Mouse (Mus musculus) frontal cortex, postnatal 36 days (tissue): ENCODE results near the gene Mylk3.

Experiments
- DNase-seq, 2 experiments: peaks; one replicate each; pipeline ENCODE4 v3.0.0; 2022; ENCODE audit warnings: low spot score in 2 of 2

Mylk3 gene

DNA sequence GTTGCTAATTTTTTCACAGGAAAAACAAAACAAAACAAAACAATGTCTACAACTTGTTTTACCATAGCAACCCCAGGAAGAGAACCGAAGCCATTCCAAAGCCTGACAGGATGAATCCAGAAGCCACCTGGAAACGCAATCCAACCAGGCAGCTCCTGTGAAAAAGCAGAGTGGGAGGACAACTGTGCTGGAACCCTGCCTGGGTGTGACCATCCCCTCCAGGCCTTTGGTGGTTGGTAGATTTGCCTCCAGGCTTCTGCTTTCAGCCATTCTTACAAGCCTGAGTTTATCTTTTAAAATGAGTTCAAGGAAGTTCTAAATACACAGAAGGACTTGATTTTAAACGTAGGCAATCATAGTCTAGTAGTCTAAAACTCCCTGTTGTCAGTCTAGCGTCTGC, 4.2 kb downstream of the Mylk3 start:
- DNase-seq, result peak; percentile 24 to 25

DNA sequence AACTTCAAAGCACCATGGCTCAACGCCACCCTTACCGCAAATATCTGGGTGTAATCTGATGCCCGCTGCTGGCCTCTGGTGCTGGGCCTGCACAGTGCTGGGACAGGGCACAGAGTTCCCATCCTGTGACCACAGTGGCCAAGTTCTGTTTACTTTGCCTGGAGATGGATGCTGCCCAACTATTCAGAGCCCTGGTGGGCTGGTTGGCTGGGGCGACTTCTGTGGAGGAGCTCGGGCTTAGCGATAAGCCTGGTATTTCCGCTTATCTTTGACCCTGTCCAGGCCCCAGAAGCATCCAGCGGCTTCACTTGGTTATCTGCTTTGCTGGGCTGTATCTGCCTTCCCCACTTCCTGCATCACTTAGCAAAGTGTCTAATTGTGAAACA, 5.3 kb downstream of the Mylk3 start:
- DNase-seq, result no peak

DNA sequence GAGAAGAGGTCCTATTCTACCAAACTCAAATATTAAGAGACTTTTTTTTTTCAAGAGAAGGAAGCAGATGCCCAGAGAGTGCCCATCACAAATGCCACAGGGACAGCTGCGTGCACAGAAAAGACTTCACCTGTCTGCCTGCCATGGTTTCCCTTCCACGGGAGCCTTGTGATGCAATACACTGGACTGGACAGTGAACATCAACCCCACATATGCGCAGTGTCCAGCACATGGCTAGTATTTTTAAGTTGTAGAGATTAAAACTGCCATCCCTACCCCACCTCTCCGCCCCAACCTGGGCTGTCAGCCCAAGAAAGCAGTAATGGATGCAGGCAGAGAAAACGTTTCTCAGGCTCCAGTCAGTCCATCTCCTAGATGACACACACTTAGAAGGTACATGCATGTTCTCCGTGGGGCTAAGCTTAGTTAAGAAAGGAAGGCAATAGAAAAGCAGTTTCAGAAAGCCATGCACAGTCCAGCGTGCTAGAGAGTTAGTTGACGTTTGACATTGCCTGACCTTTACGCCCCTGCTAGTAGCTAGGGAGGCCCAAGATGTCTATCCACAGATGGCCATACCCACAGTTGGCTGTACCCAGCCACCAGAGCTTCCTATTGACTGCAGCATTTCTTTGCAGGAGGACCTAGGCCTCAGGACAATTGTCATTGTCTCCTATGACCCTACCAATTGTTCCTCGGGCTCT, 5.9 kb downstream of the Mylk3 start:
- no peak for DNase-seq

DNA sequence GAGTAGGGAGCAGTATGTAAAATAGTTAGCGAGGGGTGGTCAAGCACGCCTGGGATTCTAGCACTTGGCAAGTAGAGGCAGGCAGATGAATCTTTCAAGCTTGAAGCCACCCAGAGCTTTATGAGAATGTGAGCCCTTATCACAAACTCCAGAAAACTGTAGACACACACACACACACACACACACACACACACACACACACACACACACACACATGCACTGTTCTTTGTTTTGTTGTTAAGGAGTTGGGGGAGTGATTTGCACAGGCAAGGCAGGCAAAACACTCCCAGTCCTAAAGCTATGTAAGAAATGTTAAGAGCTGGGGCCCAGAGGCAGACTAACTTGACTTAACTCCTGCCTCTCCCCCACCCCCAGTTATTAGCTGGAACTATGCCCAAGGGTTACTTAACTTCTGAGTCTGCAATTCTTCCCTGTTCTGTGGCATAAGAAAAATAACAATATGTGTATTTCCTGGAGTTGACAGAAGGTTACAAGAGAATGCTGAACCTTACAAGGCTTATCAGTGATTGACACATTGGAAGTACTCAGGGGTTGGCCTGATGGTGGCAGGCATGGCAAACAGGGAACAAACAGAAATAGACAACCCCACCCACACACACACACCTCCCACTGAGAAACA, 6.9 kb downstream of the Mylk3 start:
- DNase-seq, result peak in 1 of 2 experiments; percentile 8

DNA sequence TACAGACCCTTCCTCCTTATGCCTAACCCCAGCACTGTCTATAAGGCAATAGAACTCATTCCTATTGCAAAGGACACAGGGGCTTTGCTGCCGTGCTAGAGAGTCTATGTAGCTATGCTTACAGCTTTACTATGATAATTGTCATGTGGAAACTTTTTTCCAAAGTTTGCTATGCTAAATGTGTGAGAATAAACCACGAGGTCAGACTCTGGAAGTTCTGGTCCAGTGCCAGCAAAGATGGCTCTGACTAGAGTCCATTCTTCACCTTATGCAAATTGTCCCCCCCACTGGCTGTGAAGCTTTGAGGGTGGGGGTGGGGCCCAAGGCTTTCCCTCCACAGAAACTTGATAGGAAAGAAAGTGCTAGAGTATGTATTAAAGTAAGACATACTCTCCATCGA, 9.6 kb downstream of the Mylk3 start:
- no peak for DNase-seq

DNA sequence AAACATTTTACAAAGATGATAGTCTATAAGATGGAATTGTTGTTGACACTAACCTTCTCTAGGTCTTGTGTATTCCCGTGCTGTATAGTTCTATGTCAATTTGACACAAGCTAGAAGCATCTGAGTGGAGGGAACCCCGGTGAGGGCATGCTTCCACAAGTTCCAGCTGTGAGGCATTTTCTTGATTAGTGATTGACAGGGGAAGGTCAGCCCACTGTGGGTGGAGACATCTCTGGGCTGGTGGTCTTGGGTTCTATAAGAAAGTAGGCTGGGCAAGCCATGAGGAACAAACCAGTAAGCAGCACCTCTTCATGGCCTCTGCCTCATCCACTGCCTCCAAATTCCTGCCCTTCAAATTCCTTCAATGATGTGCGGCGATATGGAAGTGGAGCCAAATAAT, 11.9 kb downstream of the Mylk3 start:
- no peak for DNase-seq

DNA sequence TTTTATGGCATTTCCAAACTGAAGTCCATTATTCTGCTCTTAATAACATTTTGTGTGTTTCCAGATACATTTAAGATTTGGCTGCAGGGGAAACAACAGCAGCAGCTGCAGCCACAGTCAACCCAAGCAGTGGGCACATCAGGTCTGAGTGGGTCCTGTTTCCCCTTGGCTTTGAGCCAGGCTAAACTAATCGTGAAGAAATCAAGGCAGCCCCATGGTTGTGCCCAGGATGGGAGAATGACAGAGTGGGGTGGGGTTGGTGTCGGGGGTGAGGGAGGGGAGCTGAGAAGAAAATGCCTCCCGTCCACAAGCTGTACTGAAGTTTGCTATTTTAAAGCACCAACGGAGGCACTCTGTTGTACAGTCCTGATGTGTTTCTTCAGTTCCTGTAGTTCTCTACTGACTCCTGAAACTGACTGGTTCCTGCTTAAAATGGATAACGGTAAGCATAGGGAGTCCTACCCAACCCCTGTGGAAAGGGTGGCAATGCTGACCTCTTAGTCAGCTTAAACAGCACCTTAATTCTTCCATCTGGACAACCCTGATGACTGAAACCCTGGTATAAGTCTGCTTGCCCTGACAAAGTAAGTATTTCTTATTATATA, 12.6 kb downstream of the Mylk3 start:
- no peak for DNase-seq

DNA sequence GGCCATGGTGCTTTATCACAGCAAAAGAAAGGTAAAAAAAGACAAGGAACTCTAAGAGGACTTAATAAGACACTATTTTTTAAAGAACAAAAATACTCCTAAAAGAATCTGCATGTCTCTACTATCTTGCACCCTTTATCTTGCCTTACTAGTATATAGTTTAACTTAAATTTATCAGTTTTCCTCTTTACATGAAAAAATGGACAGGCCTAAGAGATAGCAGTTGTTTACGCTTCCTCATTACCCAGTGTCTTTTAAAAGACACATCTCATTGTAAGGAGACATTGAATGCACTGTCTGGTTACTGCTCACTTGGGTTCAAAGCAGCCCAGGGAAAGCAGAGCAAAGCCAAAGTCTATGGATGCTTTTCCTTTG, 13.7 kb downstream of the Mylk3 start:
- no peak for DNase-seq

DNA sequence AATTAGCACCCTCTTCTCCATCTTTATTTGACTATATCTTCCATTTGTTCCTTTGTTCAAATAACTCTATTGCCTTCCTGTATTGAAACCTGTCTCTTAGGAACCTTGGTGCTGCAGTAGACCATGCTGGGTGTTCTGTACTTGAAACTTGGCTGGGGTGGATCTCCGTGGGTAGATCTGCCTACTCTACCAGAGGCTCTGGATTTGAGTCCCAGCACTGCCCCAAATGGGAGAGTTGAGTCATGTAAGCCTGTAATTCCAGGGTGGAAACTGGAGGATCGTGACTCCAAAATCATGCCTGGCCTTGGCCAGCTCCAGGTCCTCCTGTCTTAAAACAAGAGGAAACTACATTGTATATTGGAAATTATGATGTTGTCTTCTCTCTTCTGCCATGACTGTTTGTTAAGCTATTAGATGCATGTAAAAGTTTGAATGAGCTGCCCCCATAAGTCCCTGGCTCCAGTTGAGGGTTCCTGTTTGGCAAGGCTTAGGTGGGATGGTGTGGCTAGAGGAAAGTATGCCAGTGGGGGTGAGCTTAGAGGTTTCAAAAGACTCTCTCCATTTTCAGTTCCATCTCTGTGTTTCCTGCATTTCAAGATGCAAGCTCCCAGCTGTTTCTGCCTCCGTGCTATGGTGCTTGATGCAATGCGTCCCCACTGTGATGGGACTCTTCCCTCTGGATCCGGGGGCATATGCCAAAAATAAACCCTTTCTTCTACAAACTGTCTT, 14.2 kb downstream of the Mylk3 start:
- DNase-seq, result no peak

DNA sequence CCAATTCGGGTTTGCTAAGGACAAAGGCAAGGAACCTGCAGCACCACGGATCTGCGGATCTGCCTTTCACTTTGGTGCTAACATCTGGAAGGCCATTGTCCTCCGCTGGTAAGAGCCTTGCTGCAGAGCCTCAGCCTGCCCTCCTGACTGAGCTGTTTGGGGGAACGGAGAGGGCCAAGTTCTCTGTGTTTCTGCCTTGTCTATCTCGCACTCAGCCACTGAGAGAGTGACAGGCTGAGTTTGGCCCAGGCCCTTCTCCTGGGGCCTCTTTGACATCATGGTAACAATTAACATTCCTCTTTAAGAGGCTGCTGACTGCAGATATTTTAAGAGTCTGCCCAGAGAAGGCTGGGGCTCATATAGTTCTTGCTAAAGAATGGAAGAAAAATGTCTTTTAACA, 21.0 kb downstream of the Mylk3 start:
- DNase-seq, result no peak

DNA sequence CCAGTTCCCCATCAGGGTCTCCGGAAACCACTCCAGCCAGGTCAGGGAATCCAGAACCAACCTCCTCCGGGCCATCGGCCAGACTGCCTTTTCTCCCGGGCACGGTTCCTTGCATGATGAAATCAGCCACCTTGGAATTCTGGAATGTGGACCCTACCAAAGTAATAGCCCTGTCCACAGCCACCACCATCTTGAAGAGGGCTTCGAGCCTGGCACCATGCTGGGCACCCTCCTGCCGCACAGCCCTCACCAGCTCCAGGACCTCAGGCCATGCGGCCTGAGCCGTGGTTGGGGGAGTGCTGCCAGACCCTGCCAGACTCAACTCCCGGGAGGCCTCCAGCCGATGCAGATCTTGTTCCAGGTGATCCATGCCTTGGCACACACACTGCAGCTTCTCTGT, 21.5 kb downstream of the Mylk3 start:
- no peak for DNase-seq

DNA sequence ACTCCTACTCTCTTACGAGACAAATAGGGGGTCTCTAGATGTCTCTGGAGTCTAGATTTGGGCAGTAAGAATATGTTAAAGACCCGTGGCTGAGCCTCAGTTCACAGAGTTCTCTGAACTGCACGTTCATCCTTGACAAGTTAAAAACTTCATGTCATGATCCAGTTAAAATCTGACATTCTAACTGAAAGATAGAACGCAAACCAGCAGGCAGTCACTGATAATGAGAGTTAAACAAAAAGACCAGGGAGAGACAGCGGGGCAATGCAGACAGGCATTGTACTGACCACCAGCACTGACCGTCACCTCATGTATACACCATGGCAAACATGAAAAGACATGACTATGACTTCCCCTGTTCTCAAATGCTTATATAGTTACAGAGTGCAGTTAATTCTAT, 22.7 kb downstream of the Mylk3 start:
- no peak for DNase-seq

DNA sequence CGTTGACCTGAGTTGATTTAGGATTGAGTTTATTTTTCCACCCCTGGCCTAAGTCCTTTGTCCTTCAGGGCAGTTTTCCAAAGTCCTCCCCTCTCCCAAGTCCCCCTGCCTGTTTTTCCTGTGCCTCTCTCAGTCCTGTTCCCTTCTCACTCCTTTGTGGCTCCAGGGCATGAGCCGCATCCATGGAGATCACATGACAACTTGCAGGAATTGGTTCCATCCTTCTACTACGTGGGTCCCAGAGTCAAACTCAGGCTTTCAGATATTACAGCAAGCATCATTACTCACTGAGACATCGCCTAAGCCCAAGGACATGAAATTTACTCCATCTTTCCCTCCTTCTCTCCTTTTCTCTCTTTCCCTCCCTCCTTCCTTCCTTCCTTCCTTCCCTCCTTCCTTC, 23.9 kb downstream of the Mylk3 start:
- no peak for DNase-seq

DNA sequence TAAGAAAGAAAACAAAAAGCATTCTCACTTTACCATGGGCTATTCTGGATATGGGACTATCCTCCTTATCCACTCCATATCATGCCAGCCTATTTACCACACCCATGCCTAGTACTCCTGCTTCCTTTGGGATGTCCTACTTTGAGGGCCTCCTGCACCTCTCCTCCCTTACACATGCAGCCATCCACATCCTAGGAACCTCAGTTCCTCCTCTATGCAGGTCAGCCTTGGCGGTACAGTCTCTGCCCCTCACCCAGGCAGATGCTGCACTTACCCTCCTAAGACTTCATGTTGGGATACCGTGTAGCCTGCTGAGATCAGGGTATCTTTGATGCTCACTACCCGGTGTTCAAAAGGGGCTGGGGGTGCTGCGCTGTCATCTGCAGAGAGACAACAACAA, 32.9 kb downstream of the Mylk3 start:
- DNase-seq, result no peak

DNA sequence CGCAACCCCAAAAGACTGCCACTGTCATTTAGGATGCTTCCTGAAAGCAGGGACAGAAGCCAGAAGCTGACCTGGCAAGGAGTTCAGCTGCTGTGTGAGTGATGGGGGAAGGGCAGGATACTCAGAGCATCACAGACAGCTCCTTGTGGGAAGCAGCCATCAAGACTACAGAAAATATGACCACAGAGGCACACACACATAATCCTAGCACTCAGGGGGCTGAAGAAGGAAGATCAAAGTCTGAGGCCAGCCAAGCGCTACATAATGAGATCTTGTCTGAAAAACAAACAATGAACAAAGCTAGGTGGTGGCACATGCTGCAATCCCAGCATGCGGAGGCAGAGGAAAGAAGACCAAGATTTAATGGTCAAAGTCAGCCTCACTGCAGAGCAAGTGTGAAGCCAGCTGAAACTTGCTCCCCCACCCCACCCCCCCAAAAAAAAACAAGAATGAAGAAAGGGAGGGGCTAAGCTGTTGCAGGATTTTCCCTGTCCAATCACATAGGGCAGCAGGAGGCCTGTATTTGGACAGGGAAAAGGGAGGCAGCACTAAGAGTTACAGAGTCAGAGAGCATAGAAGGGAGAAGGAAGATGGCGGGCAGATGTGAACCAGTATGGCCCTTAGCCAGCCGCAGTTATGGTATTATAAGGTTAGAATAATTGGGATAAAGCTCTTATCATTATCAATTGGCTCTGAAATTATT, 46.1 kb downstream of the Mylk3 start:
- DNase-seq, result no peak

DNA sequence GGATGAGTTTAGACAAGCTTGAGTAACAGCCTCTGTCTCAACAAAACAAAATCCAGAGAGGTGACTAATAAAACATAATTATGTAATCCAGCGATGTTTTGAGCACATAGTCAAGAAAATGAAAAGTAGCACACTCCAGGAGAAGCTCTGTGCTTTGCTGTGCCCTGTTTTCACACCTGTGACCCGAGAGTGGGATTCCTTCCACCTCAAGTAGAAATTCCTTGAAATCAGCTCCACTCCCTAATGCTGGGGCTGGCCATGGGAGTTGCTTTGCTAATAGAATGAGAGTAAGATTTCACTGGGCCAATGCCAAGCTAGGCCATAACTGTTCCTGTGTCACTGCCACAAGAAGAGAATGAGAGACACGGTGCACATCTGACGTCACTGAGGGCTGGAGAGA, 48.5 kb downstream of the Mylk3 start:
- DNase-seq, result no peak

DNA sequence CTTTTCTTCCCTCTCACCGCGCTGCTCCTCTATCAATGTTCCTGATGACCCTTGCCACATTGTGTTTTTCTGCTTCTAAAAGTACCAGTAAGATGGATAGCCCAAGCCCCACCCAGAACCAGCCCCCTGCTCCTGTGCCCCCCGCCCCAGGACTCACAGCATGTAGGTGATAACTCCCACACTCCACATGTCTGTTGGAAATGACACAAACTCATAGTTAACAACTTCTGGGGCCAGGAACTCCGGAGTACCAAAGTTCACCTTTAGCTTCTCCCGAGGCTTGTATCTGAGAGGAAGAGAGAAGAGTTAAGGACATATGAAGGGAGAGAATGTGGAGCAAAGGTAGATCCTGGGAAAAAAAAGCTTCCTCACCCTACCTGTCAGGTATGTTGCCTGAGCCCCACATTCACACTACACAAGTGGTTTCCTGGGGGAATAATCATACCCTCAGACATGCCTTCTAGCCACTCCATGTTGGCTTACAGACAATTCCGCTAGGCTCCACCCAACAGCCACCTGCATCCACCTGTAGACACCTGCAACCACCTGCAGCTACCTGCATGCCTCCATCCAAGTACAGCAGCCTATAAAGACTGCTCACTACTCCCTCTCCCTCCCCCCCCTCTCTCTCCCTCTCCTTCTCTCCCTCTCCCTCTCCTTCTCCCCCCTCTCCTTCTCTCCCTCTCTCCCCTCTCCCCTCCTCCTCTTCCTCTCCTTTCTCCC, 49.8 kb downstream of the Mylk3 start:
- no peak for DNase-seq

DNA sequence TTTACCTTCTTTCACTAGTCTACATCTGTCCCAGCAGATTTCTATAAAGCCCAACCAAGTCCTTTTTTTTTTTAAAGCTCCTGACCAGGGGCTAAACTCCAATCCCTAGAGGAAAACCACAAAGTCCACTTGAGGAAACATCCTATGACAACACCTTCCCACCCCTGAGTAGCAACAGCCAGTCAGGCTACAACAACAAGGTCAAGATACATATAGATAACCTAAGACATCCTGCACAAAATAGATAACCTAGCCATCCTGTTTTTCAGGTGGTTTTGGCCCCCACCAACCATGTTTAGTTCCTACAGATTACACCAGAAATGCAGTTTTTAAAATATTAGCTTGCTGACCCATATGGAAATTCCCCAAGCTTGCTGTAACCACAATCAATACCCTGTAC, 51.0 kb downstream of the Mylk3 start:
- DNase-seq, result no peak

DNA sequence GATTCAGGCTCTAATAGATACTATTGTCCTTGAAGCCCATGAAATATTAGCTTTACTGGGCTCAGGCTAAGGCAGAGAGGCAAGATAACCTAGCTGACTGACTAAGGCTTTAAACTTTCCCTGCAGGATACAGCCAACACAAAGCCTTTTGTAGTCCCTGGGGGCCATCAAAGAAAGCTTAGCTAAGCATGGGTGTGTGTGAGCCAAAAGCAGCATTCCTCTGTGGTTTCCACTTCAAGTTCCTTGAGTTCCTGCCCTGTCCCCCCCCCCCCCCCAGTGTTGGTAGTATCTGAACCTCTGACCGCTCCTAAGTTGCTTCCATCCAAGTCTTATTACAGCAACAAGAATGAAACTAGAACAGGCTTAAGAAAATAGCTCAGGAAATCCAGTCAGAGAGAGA, 56.6 kb downstream of the Mylk3 start:
- no peak for DNase-seq

DNA sequence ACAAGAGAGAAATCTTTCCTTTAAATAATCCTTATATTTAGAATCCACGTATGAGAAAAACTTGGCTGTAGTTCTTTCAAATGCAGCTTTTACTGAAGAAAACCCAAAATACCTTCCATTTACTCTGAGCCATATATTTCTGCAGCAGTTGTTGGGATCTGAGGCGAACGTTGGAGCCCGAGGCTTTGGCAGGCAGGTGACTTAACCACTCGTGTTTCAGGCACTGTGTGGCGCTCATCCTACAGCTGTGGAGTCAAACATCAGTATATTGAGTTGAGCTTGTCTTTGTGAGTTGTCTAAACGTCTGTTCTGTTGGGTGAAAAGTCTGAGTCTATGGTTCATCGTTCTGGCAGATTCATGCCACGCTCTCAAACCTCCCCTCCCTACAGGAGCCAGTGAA, 59.1 kb downstream of the Mylk3 start:
- DNase-seq, result no peak

DNA sequence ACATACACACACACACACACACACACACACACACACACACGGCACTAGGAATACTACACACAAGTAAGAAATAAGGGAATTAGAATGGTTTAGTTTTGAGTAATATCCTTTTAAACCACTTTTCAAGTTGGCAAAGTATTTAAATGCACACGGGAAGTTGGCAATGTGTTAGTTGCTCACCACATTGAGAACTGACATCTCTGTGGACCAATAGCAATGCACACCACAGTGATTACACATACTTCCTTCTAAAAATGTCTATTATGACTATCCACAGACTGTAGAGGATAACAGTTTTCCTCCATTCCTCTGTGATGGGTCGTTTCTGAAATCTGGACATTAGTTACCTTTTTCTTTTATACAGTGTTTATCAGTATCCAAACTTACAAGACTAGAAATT, 63.1 kb downstream of the Mylk3 start:
- no peak for DNase-seq

DNA sequence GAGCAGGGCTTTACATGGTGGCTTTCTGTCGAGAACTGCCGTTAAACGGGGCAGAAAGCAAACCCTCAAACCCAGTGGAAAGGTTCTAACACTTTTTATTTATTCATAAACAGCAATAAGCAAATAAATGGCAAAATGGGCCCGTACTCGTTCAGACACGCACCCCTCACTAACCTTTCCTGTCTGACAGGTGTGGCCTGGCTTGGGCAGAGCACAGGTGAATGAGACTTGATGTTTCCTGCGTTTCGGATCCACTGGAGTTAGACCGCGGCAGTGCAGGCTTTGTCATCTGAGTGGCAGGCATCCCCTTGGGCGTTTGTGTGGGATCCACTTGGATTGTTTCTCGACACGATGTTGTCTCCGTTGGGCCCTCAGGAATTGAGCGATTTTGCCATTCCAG, 64.2 kb downstream of the Mylk3 start:
- no peak for DNase-seq
